Mouse (Mus musculus): ENCODE data around the gene Poldip3.

DNA sequence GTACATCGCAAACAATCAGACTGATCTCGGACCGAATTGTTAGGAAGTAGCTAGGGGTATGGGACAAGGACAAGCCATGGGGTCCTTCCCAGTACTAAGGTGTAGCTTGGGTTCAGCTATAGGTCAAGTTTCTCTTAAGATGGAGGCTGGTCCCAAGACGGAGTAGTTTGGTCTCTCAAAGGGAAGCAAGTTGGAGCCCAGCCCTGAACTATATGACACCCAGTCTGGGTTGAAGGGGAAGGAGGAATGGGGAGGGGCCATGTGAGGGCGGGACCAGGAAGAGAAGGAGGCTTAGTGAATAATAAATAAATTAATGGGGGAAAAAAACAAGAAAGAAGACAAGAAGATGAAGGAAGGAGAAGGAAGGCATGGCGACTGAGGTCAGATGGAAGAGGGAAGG is 30.8 kb upstream of the Poldip3 start:
- no peak for TF ChIP-seq POLR2A (IDR thresholded peaks at IDR 0.05; ENCODE audit: borderline replicate concordance, low read depth, low read length)
- no peak for TF ChIP-seq CTCF (IDR thresholded peaks at IDR 0.05; ENCODE audit: low read depth, low read length)
